Mouse (Mus musculus) small intestine, adult 2 months (tissue): Measurements from ENCODE around the gene Lemd1.

ENCODE experiments used
- CTCF ChIP-seq: fragments of 200-500 bp; IDR thresholded peaks from 2 replicates; pipeline ENCODE4 v1.5.1; 2012; ENCODE audit warnings: low read depth, mild to moderate bottlenecking, control low read depth, inconsistent platforms, low read length, moderate library complexity, mixed read lengths; ENCODE audit not compliant: insufficient replicate concordance, insufficient read length; ENCODE audit errors: extremely low read depth
- POLR2A ChIP-seq: fragments of 200-500 bp; IDR thresholded peaks from 2 replicates; pipeline ENCODE4 v1.6.1; 2012; ENCODE audit warnings: low read depth, mild to moderate bottlenecking, control low read depth, inconsistent platforms, low read length, moderate library complexity

DNA sequence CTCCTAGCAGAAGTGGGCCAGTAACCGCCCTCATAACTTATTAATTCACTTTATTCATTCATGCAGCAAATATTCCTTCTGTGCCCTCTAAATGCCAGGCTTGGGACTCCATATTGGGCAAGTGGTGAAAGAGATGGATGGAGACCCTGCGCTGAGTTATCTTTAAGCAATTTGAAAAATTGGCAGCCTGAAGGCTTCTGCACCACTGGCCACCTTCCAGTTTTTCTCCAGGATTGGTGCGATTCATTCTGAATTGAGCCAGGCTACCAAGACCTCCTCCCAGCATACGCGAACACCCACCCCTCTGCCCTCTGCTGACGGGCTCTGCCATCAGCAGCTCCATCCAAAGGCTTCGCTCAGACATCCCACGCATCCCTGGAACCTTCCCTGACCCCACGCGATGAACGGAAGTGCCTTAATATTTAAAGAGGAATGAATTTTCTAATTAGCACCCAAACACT, 96.8 kb downstream of the Lemd1 start:
- TF ChIP-seq CTCF (no peak), POLR2A (no peak)
